Mouse (Mus musculus) brain, embryonic 14.5 days (tissue): ENCODE results near the gene Slc12a1. TPM values are rescaled to one million over a fixed set of nuclear protein-coding genes. Genes with fewer than 3 reads are reported as not detected.

Experiments
- DNase-seq: peaks from one replicate; pipeline ENCODE4 v3.0.0-alpha.2; 2011; ENCODE audit warnings: low read depth
- CTCF ChIP-seq: fragments of 200-500 bp; IDR thresholded peaks from 2 replicates; pipeline ENCODE4 v1.5.1; 2012; ENCODE audit warnings: inconsistent platforms, mild to moderate bottlenecking, moderate library complexity, borderline replicate concordance; ENCODE audit not compliant: insufficient read depth, insufficient read length; ENCODE audit errors: extremely low read depth
- POLR2A ChIP-seq: fragments of 200-500 bp; IDR thresholded peaks from 2 replicates; pipeline ENCODE4 v1.6.1; 2012; ENCODE audit warnings: mild to moderate bottlenecking, inconsistent platforms, borderline replicate concordance; ENCODE audit not compliant: poor library complexity, insufficient read depth, insufficient read length, severe bottlenecking; ENCODE audit errors: extremely low read depth
- polyA plus RNA-seq: library from polyadenylated mRNA; depleted of rRNA; stranded (reverse); fragments of >200 nt; gene quantifications from 2 replicates; pipeline ENCODE4 v1.2.3, GENCODE M21; 2012

Slc12a1 gene
- polyA plus RNA-seq, 1 experiment, result 0.11 TPM

DNA sequence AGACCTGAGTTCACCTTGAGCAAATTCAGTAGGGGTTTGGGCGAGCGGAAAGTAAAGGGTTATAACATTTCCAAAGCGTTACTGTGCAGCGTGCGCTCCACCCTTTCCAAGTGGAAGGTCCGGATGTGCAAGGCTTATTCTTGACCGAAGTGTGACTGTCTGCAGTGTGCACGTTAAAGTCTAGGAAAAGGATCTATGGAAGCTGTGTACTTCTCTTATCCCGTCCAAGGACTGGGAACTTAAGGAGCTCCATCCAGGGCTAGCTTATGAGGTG lies 95.6 kb downstream of the Slc12a1 start:
- TF ChIP-seq POLR2A (no peak), CTCF (no peak)
- DNase-seq, result no peak

DNA sequence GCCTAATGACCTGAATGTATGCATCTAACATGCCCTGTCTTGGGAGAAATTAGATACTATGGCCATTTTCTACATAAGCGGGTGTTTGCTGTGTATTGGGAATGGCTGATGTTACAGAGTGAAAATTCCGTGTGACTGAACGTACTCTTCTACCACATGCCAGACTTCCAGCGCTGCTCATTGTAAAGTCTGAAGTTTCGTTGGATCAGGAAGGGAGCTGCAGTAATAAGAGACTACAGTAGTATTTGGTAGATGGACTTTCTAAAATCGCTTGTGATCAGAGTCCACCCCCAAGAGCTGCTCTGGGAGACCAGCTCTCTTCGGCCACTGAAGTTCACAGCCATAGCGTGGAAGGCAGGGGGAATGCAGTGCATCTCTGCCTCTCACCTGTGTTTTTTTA lies 96.0 kb downstream of the Slc12a1 start:
- DNase-seq, result no peak
- TF ChIP-seq POLR2A, result no peak
- TF ChIP-seq CTCF, result no peak

DNA sequence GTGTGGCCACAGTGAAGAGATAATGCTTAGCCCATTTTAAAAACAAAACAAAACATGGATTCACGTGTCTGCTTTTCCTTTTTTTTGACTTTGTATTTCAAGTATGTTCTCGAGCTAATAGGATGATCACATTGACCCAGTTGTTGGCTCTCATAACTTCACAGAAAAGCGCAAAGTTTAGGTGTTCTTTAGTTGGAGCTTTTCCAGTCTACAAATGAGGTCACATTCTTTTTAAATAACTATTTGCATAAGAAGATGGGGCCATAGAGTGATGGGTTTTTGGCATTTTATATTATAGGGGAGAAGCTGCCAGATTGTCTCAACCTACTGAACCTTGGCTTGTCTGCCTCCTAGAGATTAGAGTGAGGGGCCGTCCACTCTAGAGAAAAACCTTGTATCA lies 97.0 kb downstream of the Slc12a1 start:
- TF ChIP-seq POLR2A (no peak), CTCF (no peak)
- no peak for DNase-seq

DNA sequence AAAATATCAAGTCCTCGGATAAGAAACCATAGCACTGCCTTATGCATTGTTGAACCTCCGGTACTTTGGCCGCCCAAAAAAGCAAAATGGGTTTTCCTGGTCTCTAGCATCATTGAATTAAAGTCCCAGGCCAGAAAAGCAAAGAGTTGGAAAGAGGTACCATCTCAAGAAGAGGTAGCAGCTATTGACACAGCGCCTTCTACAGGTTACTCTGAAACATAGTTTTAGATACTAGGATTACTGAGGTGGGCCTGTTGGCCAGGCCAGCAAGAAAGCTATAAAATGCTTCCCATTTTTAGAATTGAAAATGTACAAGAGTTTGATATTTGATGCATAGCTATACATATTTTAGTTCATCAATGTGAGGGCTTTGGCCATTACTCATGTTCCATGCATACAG lies 97.6 kb downstream of the Slc12a1 start:
- TF ChIP-seq POLR2A (no peak), CTCF (0 out of 2 replicates have a peak, but pooled peaks have one; percentile 1)
- no peak for DNase-seq

DNA sequence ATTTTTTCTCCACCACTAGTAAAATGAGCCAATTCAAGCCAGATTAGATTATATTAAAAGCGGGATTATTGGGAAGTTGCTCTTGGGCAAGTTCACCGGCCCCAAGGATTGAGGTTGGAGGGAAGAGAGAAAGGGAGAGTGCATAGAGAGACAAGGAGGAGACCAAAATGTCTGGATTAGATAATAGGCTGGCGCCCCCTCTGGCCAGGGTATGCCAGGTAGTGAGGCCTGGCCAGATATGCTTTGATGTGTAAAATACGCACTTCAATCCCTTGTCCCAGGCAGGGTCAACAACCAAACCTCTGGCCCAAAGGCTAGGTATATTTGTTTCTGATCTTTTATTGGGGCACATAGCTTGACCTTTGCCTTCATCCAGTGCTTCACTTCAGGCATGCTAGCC lies 99.5 kb downstream of the Slc12a1 start:
- no peak for DNase-seq
- no peak for TF ChIP-seq POLR2A
- 0 out of 2 replicates have a peak, but pooled peaks have one; percentile 9 for TF ChIP-seq CTCF

DNA sequence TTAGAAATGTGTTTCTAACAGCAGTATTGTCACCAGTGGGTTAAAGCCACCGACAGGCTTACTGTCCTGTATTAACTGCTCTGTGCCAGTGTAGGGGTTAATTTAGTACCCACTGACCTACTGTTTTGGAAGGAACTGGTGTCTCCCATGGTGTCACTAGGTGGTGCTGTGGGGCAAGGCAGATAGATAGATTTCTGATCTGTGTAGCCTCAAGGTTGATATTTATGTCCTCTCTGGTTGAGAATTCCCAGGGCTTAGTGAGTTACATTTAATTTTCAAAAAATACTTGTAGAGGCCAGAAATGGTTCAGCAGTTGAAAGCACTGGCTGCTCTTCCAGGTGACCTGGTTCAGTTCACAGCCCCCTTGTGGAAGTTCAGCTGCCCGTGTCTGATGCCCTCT lies 100.0 kb downstream of the Slc12a1 start:
- TF ChIP-seq POLR2A (no peak), CTCF (peak; percentile 53; the same call in 1 of the 2 replicates)

DNA sequence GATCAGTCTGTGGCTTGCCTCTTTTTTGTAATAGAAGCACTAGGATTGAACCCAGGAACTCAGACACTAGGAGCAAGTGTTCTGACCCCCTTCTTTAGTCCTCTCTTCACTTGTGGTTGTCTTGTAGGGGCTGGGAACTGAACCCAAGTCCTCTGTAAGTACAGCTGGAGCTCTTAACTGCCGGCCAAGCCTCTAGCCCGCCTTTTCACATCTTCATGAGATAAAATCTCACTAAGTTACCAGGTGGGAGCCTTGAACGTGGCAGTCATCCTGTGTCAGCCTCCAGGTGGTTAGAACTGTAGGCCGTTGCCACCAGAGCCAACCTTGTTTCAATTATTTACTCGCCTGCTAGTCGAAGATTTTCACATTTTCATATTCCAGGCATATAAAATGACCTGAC lies 101.4 kb downstream of the Slc12a1 start:
- no peak for DNase-seq
- TF ChIP-seq CTCF (no peak), POLR2A (no peak)

More for the DNA sequence above, 100.0 kb downstream of the Slc12a1 start:
- peak; percentile 65 for DNase-seq

DNA sequence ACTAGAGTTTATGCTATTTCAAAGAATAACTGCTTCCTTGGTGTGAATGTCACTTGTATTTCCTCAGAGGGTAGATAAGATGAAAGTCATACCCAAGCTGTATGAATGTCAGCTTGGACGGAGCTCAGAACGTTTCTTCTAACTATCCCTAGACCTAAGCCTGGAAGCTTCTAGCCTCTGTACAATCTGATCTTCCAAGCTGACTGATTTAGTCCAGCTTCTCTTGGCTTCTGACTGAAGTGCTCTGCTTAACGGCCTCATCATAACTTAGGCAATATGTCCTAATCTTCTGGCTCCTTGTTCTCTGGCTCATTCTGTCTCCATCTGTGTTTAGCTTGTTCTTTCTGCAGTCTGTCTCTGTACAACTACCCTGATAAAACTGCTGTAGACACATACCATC lies 102.3 kb downstream of the Slc12a1 start:
- no peak for TF ChIP-seq POLR2A
- no peak for TF ChIP-seq CTCF
- no peak for DNase-seq

DNA sequence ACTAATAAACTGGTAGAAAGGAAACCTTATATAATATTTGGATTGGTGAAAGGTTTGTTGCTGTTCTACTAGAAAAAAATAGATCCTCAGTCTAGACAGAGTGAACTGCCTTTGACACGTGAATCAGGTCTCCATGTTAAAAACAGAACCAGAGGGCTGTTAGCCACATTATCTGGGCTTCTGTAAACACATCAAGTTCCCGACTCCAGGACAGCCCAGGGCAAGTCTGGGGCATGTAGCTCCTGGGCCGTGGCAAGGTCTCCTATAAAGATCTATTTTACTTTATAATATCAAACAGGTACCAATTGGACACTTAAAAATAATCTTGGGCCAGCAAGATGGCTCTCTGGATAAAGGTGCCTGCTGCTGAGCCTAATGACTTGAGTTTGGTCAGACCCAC lies 103.6 kb downstream of the Slc12a1 start:
- DNase-seq, result no peak
- TF ChIP-seq CTCF, result no peak
- TF ChIP-seq POLR2A, result no peak

DNA sequence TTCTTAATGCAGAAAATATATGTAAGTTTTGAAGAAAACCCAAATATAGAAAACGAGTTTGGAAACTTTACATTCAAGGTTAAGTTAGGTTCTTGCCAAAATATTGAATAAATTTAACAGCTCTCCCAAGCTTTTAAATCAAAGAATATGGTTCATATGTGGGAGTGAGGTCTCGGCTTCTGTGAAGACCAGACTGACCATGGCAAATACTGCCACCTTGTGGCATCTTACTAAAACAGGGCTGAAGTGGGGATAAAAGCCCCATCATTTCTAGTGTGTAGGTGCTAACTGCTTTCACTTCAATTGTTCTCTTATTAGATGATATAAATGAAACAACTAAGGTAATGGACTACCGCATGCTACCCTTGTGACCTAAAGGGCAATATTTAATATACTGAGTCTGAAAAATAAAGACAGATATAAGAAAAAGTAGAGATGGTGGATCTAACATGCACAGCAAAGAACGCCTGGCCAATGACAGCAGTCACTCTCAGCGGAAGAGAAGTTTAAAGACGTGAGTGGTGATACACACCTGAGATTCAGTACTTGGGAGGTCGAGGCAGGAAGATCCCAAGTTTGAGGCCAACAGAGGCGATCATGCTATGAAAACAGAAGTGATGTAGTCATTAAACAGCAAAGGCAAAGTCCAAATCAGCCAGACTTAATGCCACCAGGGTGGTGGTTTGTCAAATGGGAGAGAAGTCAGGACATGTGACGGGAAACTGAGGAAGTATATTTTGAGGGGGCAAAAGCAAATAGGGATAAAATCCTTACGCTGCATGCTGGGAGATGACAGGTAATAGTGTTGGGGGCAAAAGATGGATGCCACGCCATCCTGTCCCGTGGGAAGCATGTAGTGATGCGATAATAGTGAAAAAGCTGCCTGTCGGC lies 107.2 kb downstream of the Slc12a1 start:
- DNase-seq, result peak; percentile 51
- peak; percentile 58; the same call in 1 of the 2 replicates for TF ChIP-seq CTCF
- TF ChIP-seq POLR2A, result no peak

DNA sequence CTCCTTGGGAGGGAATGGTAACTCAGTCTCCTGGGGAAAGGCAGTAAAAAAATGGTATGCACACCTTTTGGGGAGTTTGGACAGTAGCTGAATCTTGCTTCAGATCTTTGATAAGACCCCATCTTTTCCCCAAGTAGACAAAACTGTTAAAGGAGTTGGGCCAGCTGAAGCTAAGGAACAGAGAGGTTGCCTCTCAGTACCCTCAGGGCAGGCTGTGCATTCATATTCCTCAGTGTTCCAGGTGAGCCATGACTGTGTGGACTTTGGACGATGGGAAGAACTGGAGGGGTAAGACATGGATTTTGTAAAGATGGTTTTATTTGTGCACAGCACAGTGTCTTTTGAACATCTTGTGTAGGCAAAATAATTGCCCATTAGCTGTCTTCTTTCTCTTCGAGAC lies 108.0 kb downstream of the Slc12a1 start:
- no peak for DNase-seq
- TF ChIP-seq CTCF, result no peak
- no peak for TF ChIP-seq POLR2A

DNA sequence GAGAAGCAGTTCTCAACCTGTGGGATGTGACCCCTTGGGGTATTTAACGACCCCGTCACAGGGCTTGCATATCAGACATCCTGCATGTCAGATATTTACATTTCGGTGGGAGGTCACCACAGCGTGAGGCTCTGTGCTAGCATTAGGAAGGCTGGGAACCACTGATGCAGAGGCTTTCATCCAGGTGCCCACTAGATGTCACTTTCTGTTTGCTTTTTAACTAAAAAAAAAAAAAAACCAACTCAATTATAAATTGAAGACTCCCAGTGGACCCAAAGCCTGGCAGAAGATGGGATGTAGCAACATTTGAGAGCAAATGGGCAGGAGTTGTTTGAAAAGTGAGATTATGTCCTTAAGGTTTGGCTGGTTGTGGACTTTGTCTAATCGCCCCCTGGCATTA lies 110.8 kb downstream of the Slc12a1 start:
- peak; percentile 70 for DNase-seq
- TF ChIP-seq POLR2A, result no peak
- peak; percentile 46; the same call in 1 of the 2 replicates for TF ChIP-seq CTCF

DNA sequence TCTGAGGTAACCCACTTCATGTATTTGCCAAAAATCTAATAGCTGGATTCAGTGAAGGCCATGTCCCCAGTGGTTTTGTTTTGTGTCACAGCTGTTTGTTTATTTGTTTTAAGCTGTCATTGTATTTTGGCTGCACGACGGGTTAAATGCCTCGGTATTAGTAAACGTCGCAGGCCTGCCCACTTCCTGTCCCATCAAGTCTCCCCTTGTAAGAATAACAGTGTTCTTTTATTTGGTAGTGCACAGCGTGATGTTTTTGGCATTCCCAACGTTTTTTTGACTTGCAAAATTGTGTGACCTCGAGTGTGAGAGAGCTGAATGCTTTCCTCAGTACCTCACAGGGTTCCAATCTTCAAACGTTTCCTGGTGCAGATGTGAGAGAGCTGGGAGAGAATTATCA lies 111.4 kb downstream of the Slc12a1 start:
- TF ChIP-seq CTCF (no peak), POLR2A (no peak)
- DNase-seq, result peak; percentile 38
